Comparison of ENCODE assay signal across 8 mouse cellular contexts in genomic region chr1:171281528-171281923, GRCm38 (mm10). TPM values are rescaled to one million over a fixed set of nuclear protein-coding genes. Genes with fewer than 3 reads are reported as not detected.
DNase-seq lines count a peak whose midpoint lies in the region; ATAC-seq and TF ChIP-seq lines count a peak whose summit lies in the region.

No protein-coding gene starts in this region.

- no peak for TF ChIP-seq POLR2A in bone marrow macrophage, adult 2 months (IDR thresholded peaks at IDR 0.05; ENCODE audit: borderline replicate concordance, low read depth, low read length)
- no peak for TF ChIP-seq POLR2A in myocyte (IDR thresholded peaks at IDR 0.05; ENCODE audit: insufficient read length, low read depth)

- H3K36me3 ChIP-seq in embryonic facial prominence, embryonic 14.5 days (ENCODE audit: control insufficient read depth, insufficient read depth, low read length), result peaks cover 71% of the 10 kb centered on the region
- peaks cover 76% of the 10 kb centered on the region for H3K36me3 ChIP-seq in heart, embryonic 13.5 days
- H3K36me3 ChIP-seq in kidney, postnatal 0 days (ENCODE audit: insufficient read depth, low read length), result peaks cover 24% of the 10 kb centered on the region; the same call in 1 of the 2 replicates
- peaks cover 76% of the 10 kb centered on the region for H3K36me3 ChIP-seq in liver, embryonic 13.5 days
- peaks cover 3% of the 10 kb centered on the region for H3K36me3 ChIP-seq in myocyte (ENCODE audit: control insufficient read depth, insufficient read depth)

- H3K9me3 ChIP-seq in embryonic facial prominence, embryonic 14.5 days (ENCODE audit: control insufficient read depth, low read length), result no peaks in the 10 kb centered on the region
- no peaks in the 10 kb centered on the region for H3K9me3 ChIP-seq in heart, embryonic 13.5 days
- no peaks in the 10 kb centered on the region for H3K9me3 ChIP-seq in kidney, postnatal 0 days (replicated peaks; ENCODE audit: low read length)
- H3K9me3 ChIP-seq in liver, embryonic 13.5 days (replicated peaks), result no peaks in the 10 kb centered on the region

- peaks cover 33% of the 10 kb centered on the region for H3K4me1 ChIP-seq in bone marrow macrophage, adult 2 months (ENCODE audit: control insufficient read depth, insufficient read depth, low read length)
- peaks cover 16% of the 10 kb centered on the region for H3K4me1 ChIP-seq in embryonic facial prominence, embryonic 14.5 days (ENCODE audit: control insufficient read depth, insufficient read depth, low read length)
- peaks cover 42% of the 10 kb centered on the region for H3K4me1 ChIP-seq in heart, embryonic 13.5 days
- H3K4me1 ChIP-seq in kidney, postnatal 0 days (replicated peaks; ENCODE audit: insufficient read depth, low read length), result peaks cover 7% of the 10 kb centered on the region; the same call in 1 of the 2 replicates
- peaks cover 79% of the 10 kb centered on the region for H3K4me1 ChIP-seq in liver, embryonic 13.5 days (replicated peaks)

- WGBS in embryonic facial prominence, embryonic 14.5 days, result 0% methylated on average over 10 of the region's 10 CpGs
- under 1% methylated on average over 10 of the region's 10 CpGs for WGBS in heart, embryonic 13.5 days
- under 1% methylated on average over 10 of the region's 10 CpGs for WGBS in kidney, postnatal 0 days
- under 1% methylated on average over 10 of the region's 10 CpGs for WGBS in liver, embryonic 13.5 days (ENCODE audit: insufficient replicate concordance)

- no peaks in the 10 kb centered on the region for H3K27me3 ChIP-seq in embryonic facial prominence, embryonic 14.5 days (replicated peaks; ENCODE audit: control insufficient read depth, insufficient read depth, low read length)
- H3K27me3 ChIP-seq in heart, embryonic 13.5 days (replicated peaks), result no peaks in the 10 kb centered on the region
- no peaks in the 10 kb centered on the region for H3K27me3 ChIP-seq in kidney, postnatal 0 days (ENCODE audit: insufficient read depth, low read length)
- no peaks in the 10 kb centered on the region for H3K27me3 ChIP-seq in liver, embryonic 13.5 days
- no peaks in the 10 kb centered on the region for H3K27me3 ChIP-seq in myocyte (ENCODE audit: control insufficient read depth, insufficient read depth, insufficient read length)

- H3K4me2 ChIP-seq in embryonic facial prominence, embryonic 14.5 days (ENCODE audit: low read depth, low read length), result peak overlapping the region; percentile 86
- H3K4me2 ChIP-seq in heart, embryonic 13.5 days, result peak overlapping the region; percentile 83
- peak overlapping the region; percentile 65 for H3K4me2 ChIP-seq in kidney, postnatal 0 days (ENCODE audit: low read length)
- H3K4me2 ChIP-seq in liver, embryonic 13.5 days, result peak overlapping the region; percentile 90
- H3K4me2 ChIP-seq in myocyte (ENCODE audit: low read depth), result peak overlapping the region; percentile 71

- peak; percentile 46 for ATAC-seq in embryonic facial prominence, embryonic 14.5 days (ENCODE audit: low read depth)
- no peak for ATAC-seq in heart, embryonic 13.5 days (ENCODE audit: extremely low read depth, insufficient number of reproducible peaks, low FRiP score, low TSS enrichment)
- peak; percentile 51 for ATAC-seq in kidney, postnatal 0 days (replicated peaks; ENCODE audit: low FRiP score, low read depth)
- ATAC-seq in liver, embryonic 13.5 days (ENCODE audit: low read depth), result peak; percentile 16

- peak overlapping the region; percentile 82 for H3K27ac ChIP-seq in bone marrow macrophage, adult 2 months (ENCODE audit: insufficient read depth, low read depth, low read length)
- peak overlapping the region; percentile 89 for H3K27ac ChIP-seq in embryonic facial prominence, embryonic 14.5 days (replicated peaks; ENCODE audit: low read depth, low read length)
- H3K27ac ChIP-seq in heart, embryonic 13.5 days (replicated peaks), result peak overlapping the region; percentile 94
- H3K27ac ChIP-seq in kidney, postnatal 0 days, result peak overlapping the region; percentile 93
- H3K27ac ChIP-seq in liver, embryonic 13.5 days, result peak overlapping the region; percentile 100

- peak; percentile 61 for TF ChIP-seq CTCF in bone marrow macrophage, adult 2 months (IDR thresholded peaks at IDR 0.05; ENCODE audit: low read depth, low read length)
- peak; percentile 79 for TF ChIP-seq CTCF in kidney, postnatal 0 days (IDR thresholded peaks at IDR 0.05; ENCODE audit: low read depth)

- peak; percentile 56 to 74 for DNase-seq in CD8-positive naive resting alpha-beta T cell, adult 2 months (ENCODE audit: low read depth in 2 of 2, low spot score in 2 of 2)
- DNase-seq in embryonic facial prominence, embryonic 14.5 days (ENCODE audit: low spot score), result peak; percentile 87
- DNase-seq in kidney, postnatal 0 days (ENCODE audit: low spot score), result peak; percentile 90
- DNase-seq in liver, embryonic 13.5 days, result peak; percentile 78
- peak; percentile 61 for DNase-seq in telencephalon, adult 2 months (ENCODE audit: low read depth, low spot score)

- peak overlapping the region; percentile 82 for H3K4me3 ChIP-seq in bone marrow macrophage, adult 2 months (ENCODE audit: insufficient read depth, low read length)
- peak overlapping the region; percentile 66 for H3K4me3 ChIP-seq in embryonic facial prominence, embryonic 14.5 days (ENCODE audit: low read depth, low read length)
- peak overlapping the region; percentile 70 for H3K4me3 ChIP-seq in heart, embryonic 13.5 days
- H3K4me3 ChIP-seq in kidney, postnatal 0 days (replicated peaks; ENCODE audit: low read depth, low read length), result peak overlapping the region; percentile 55
- H3K4me3 ChIP-seq in liver, embryonic 13.5 days (replicated peaks), result peak overlapping the region; percentile 90
- H3K4me3 ChIP-seq in myocyte, result peak overlapping the region; percentile 60

- H3K79me2 ChIP-seq in myocyte (ENCODE audit: control insufficient read depth, insufficient read depth), result peaks cover under 1% of the 10 kb centered on the region

- no peak overlapping the region for H3ac ChIP-seq in myocyte (ENCODE audit: control insufficient read depth, insufficient read length)

- H3K9ac ChIP-seq in embryonic facial prominence, embryonic 14.5 days (ENCODE audit: low read depth, low read length), result peak overlapping the region; percentile 67
- H3K9ac ChIP-seq in heart, embryonic 13.5 days, result peak overlapping the region; percentile 86
- peak overlapping the region; percentile 68 for H3K9ac ChIP-seq in kidney, postnatal 0 days (ENCODE audit: low read depth, low read length)
- H3K9ac ChIP-seq in liver, embryonic 13.5 days, result peak overlapping the region; percentile 99

TF ChIP-seq in myocyte, 11 proteins besides CTCF, POLR2A, EP300 and RAD21 (continues in another document):
- TF ChIP-seq POLR2AphosphoS2 (IDR thresholded peaks at IDR 0.05; ENCODE audit: insufficient read length, low read depth), result peak; percentile 32
- no peak for TF ChIP-seq MYOG (IDR thresholded peaks at IDR 0.05; ENCODE audit: control insufficient read depth in 1 of 3, insufficient read depth in 1 of 3, insufficient read length in 2 of 3, low read depth in 2 of 3)
- TF ChIP-seq TCF12 (IDR thresholded peaks at IDR 0.05; ENCODE audit: insufficient read depth, poor library complexity, severe bottlenecking), result no peak

RNA-seq across cellular contexts. Expression of gene Ppox, which starts 0.5 kb away (rescaled TPM):
- polyA plus RNA-seq in bone marrow macrophage, adult 2 months (2012; ENCODE audit: insufficient read depth, insufficient read length, missing spikeins), result 28.1 and 38.1 TPM in 2 replicates
- polyA plus RNA-seq in embryonic facial prominence, embryonic 14.5 days (2014; fragmentation: Nextera tagmentation; extraction: Ambion mirVana), result 44.3 and 53.0 TPM in 2 replicates
- 36.1 and 42.1 TPM in 2 replicates for polyA plus RNA-seq in heart, embryonic 13.5 days (2015; fragmentation: Nextera tagmentation; extraction: Ambion mirVana)
- 46.4 and 48.2 TPM in 2 replicates for polyA plus RNA-seq in kidney, postnatal 0 days (2015; fragmentation: Nextera tagmentation; extraction: Ambion mirVana)
- 174 and 175 TPM in 2 replicates for polyA plus RNA-seq in liver, embryonic 13.5 days (2015; fragmentation: Nextera tagmentation; extraction: Ambion mirVana)
- 11.7 TPM for polyA plus RNA-seq in myocyte (2012; fragmentation: generic; extraction: Trizol)

RNA-seq across cellular contexts. Expression of gene Usp21, which starts 6.3 kb away (rescaled TPM):
- 45.1 and 53.8 TPM in 2 replicates for polyA plus RNA-seq in bone marrow macrophage, adult 2 months (2012; ENCODE audit: insufficient read depth, insufficient read length, missing spikeins)
- polyA plus RNA-seq in embryonic facial prominence, embryonic 14.5 days (2014; fragmentation: Nextera tagmentation; extraction: Ambion mirVana), result 64.2 and 74.3 TPM in 2 replicates
- 48.4 and 52.2 TPM in 2 replicates for polyA plus RNA-seq in heart, embryonic 13.5 days (2015; fragmentation: Nextera tagmentation; extraction: Ambion mirVana)
- polyA plus RNA-seq in kidney, postnatal 0 days (2015; fragmentation: Nextera tagmentation; extraction: Ambion mirVana), result 59.4 and 63.3 TPM in 2 replicates
- 25.8 and 26.7 TPM in 2 replicates for polyA plus RNA-seq in liver, embryonic 13.5 days (2015; fragmentation: Nextera tagmentation; extraction: Ambion mirVana)
- polyA plus RNA-seq in myocyte (2012; fragmentation: generic; extraction: Trizol), result 21.0 TPM

RNA-seq across cellular contexts. Expression of gene B4galt3, which starts 11.4 kb away (rescaled TPM):
- polyA plus RNA-seq in bone marrow macrophage, adult 2 months (2012; ENCODE audit: insufficient read depth, insufficient read length, missing spikeins), result 40.4 and 46.1 TPM in 2 replicates
- 60.2 and 64.0 TPM in 2 replicates for polyA plus RNA-seq in embryonic facial prominence, embryonic 14.5 days (2014; fragmentation: Nextera tagmentation; extraction: Ambion mirVana)
- polyA plus RNA-seq in heart, embryonic 13.5 days (2015; fragmentation: Nextera tagmentation; extraction: Ambion mirVana), result 54.6 and 55.1 TPM in 2 replicates
- 63.9 and 72.0 TPM in 2 replicates for polyA plus RNA-seq in kidney, postnatal 0 days (2015; fragmentation: Nextera tagmentation; extraction: Ambion mirVana)
- polyA plus RNA-seq in liver, embryonic 13.5 days (2015; fragmentation: Nextera tagmentation; extraction: Ambion mirVana), result 24.9 and 26.5 TPM in 2 replicates
- 19.3 TPM for polyA plus RNA-seq in myocyte (2012; fragmentation: generic; extraction: Trizol)

RNA-seq across cellular contexts. Expression of gene Ufc1, which starts 13.3 kb away (rescaled TPM):
- polyA plus RNA-seq in bone marrow macrophage, adult 2 months (2012; ENCODE audit: insufficient read depth, insufficient read length, missing spikeins), result 97.2 and 100 TPM in 2 replicates
- 110 and 117 TPM in 2 replicates for polyA plus RNA-seq in embryonic facial prominence, embryonic 14.5 days (2014; fragmentation: Nextera tagmentation; extraction: Ambion mirVana)
- polyA plus RNA-seq in heart, embryonic 13.5 days (2015; fragmentation: Nextera tagmentation; extraction: Ambion mirVana), result 77.2 and 89.6 TPM in 2 replicates
- polyA plus RNA-seq in kidney, postnatal 0 days (2015; fragmentation: Nextera tagmentation; extraction: Ambion mirVana), result 133 and 136 TPM in 2 replicates
- polyA plus RNA-seq in liver, embryonic 13.5 days (2015; fragmentation: Nextera tagmentation; extraction: Ambion mirVana), result 53.3 and 57.1 TPM in 2 replicates
- polyA plus RNA-seq in myocyte (2012; fragmentation: generic; extraction: Trizol), result 116 TPM

RNA-seq across cellular contexts. Expression of gene Ndufs2, which starts 30.3 kb away (rescaled TPM):
- 122 and 131 TPM in 2 replicates for polyA plus RNA-seq in bone marrow macrophage, adult 2 months (2012; ENCODE audit: insufficient read depth, insufficient read length, missing spikeins)
- polyA plus RNA-seq in embryonic facial prominence, embryonic 14.5 days (2014; fragmentation: Nextera tagmentation; extraction: Ambion mirVana), result 233 and 246 TPM in 2 replicates
- polyA plus RNA-seq in heart, embryonic 13.5 days (2015; fragmentation: Nextera tagmentation; extraction: Ambion mirVana), result 424 and 495 TPM in 2 replicates
- 375 and 405 TPM in 2 replicates for polyA plus RNA-seq in kidney, postnatal 0 days (2015; fragmentation: Nextera tagmentation; extraction: Ambion mirVana)
- polyA plus RNA-seq in liver, embryonic 13.5 days (2015; fragmentation: Nextera tagmentation; extraction: Ambion mirVana), result 152 and 167 TPM in 2 replicates
- polyA plus RNA-seq in myocyte (2012; fragmentation: generic; extraction: Trizol), result 409 TPM
